Mouse (Mus musculus): ENCODE measurements around the gene Dgki. TPM values are rescaled to one million over a fixed set of nuclear protein-coding genes. Genes with fewer than 3 reads are reported as not detected.

The Dgki gene
- total RNA-seq, 4 experiments from 2014 or later = 2.3 to 6.9 (median 4.9) TPM

- no peak for DNase-seq
Observed at GRCm38 (mm10) chr6:37007573-37007972, 292.4 kb downstream of the Dgki start.

GRCm38 (mm10) chr6:37004914-37005313, 295.1 kb downstream of the Dgki start:
- DNase-seq = no peak

- no peak for DNase-seq
Observed at GRCm38 (mm10) chr6:37003235-37003634, 296.7 kb downstream of the Dgki start.

GRCm38 (mm10) chr6:36998942-36999341, 301.0 kb downstream of the Dgki start:
- no peak for DNase-seq

GRCm38 (mm10) chr6:36994329-36994728, 305.7 kb downstream of the Dgki start:
- no peak for DNase-seq

- DNase-seq = no peak
Observed at GRCm38 (mm10) chr6:36990186-36990585, 309.8 kb downstream of the Dgki start.

GRCm38 (mm10) chr6:36988800-36989199, 311.2 kb downstream of the Dgki start:
- no peak for DNase-seq

- DNase-seq = no peak
Observed at GRCm38 (mm10) chr6:36981646-36982045, 318.3 kb downstream of the Dgki start.

GRCm38 (mm10) chr6:36980475-36980874, 319.5 kb downstream of the Dgki start:
- no peak for DNase-seq

- no peak for DNase-seq
Observed at GRCm38 (mm10) chr6:36978176-36978575, 321.8 kb downstream of the Dgki start.

- DNase-seq = no peak
Observed at GRCm38 (mm10) chr6:36973096-36973495, 326.9 kb downstream of the Dgki start.

GRCm38 (mm10) chr6:36972494-36972893, 327.5 kb downstream of the Dgki start:
- DNase-seq = no peak

GRCm38 (mm10) chr6:36969249-36969885, 330.6 kb downstream of the Dgki start:
- DNase-seq = no peak

- DNase-seq = no peak
Observed at GRCm38 (mm10) chr6:36960658-36961057, 339.3 kb downstream of the Dgki start.

GRCm38 (mm10) chr6:36955293-36955692, 344.7 kb downstream of the Dgki start:
- no peak for DNase-seq

- no peak for DNase-seq
Observed at GRCm38 (mm10) chr6:36950648-36951047, 349.3 kb downstream of the Dgki start.

GRCm38 (mm10) chr6:36947861-36948260, 352.1 kb downstream of the Dgki start:
- no peak for DNase-seq

- no peak for DNase-seq
Observed at GRCm38 (mm10) chr6:36937527-36937926, 362.5 kb downstream of the Dgki start.

GRCm38 (mm10) chr6:36936816-36937215, 363.2 kb downstream of the Dgki start:
- DNase-seq = no peak

- DNase-seq = no peak
Observed at GRCm38 (mm10) chr6:36931473-36931872, 368.5 kb downstream of the Dgki start.

GRCm38 (mm10) chr6:36929781-36930180, 370.2 kb downstream of the Dgki start:
- DNase-seq = no peak

- no peak for DNase-seq
Observed at GRCm38 (mm10) chr6:36926455-36926854, 373.5 kb downstream of the Dgki start.

- DNase-seq = no peak
Observed at GRCm38 (mm10) chr6:36922006-36922405, 378.0 kb downstream of the Dgki start.

- DNase-seq = no peak
Observed at GRCm38 (mm10) chr6:36911586-36911985, 388.4 kb downstream of the Dgki start.

- DNase-seq = no peak
Observed at GRCm38 (mm10) chr6:36907191-36907590, 392.8 kb downstream of the Dgki start.
